Mouse (Mus musculus): ENCODE measurements around the gene Tango6. TPM values are rescaled to one million over a fixed set of nuclear protein-coding genes. Genes with fewer than 3 reads are reported as not detected.

Tango6 gene
- total RNA-seq, 2 experiments from 2014 or later: 5.7 to 8.0 TPM

DNA sequence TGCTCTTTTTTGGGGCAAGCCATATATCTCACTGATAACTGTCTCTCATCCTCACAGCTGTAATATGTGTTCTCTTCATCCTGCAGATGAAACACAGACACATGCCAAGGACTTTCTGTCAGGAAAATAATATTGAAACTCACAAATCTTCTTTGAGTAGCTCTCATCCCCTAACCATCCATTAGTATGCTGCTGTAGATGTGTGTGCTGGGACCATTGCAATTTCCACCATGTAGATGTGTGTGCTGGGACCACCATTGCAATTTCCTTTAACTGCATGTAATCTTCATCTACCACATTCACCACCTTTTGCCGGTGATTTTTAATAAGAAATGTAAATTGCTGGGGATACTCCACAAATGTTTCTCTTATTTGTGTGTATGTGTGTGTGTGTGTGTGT lies 60.5 kb downstream of the Tango6 start:
- no peak for ATAC-seq (replicated peaks; ENCODE audit: poor library complexity)

- ATAC-seq (replicated peaks; ENCODE audit: poor library complexity): no peak
Measured at GRCm38 (mm10) chr8:106753436-106753835, 70.6 kb downstream of the Tango6 start.

GRCm38 (mm10) chr8:106761317-106761716 lies 78.4 kb downstream of the Tango6 start:
- ATAC-seq (replicated peaks; ENCODE audit: poor library complexity): no peak

- peak; percentile 85 for ATAC-seq (replicated peaks; ENCODE audit: poor library complexity)
Measured at GRCm38 (mm10) chr8:106761867-106762523, 79.1 kb downstream of the Tango6 start.

GRCm38 (mm10) chr8:106764529-106764928 lies 81.7 kb downstream of the Tango6 start:
- no peak for ATAC-seq (replicated peaks; ENCODE audit: poor library complexity)

- ATAC-seq (replicated peaks; ENCODE audit: poor library complexity): no peak
Measured at GRCm38 (mm10) chr8:106765570-106765969, 82.7 kb downstream of the Tango6 start.

DNA sequence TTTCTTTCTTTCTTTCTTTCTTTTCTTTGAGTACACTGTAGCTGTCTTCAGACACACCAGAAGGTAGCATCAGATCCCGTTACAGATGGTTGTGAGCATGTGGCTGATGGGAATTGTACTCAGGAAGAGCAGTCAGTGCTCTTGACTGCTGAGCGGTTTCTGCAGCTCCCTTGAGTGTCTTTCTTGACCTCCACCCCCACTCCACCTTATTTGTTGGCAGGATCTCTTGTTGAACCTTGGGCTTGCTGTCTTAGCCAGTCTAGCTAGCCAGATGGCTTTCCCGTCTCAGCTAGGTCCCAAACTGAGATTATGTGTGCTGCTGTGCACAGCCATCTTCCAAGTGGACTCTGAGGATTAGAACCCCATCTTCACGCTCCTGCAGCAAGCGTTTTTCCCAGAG lies 83.9 kb downstream of the Tango6 start:
- ATAC-seq (replicated peaks; ENCODE audit: poor library complexity): no peak

- ATAC-seq (replicated peaks; ENCODE audit: poor library complexity): peak; percentile 91
Measured at GRCm38 (mm10) chr8:106769147-106769805, 86.4 kb downstream of the Tango6 start.

DNA sequence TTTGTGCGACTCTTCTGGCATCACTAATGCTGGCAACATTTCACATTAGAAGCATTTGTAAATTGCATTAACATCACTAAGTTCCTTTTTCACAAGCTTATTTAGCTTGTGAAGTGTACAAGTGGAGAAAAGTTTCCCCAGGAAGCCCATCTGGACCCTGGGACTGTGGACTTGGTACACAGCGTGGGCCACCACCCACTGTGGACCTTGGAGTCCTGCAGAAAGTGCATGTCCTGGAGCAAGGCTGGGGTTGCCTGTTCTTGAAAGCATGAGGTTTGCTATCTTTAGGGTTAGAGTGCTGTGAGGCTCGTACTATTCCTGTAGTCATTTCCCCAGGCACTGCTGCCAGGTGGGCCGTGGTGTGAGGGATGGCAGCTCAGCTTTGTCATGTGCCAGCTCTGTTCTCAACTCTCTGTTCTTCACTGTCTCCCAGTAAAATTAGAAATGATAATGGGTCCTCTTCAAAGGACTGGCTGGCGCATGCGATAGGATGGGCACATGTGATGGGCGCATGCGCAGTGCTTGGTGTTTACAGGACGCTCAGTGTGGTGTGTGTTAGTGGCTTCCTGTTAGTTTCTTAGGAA lies 87.8 kb downstream of the Tango6 start:
- no peak for ATAC-seq (replicated peaks; ENCODE audit: poor library complexity)

DNA sequence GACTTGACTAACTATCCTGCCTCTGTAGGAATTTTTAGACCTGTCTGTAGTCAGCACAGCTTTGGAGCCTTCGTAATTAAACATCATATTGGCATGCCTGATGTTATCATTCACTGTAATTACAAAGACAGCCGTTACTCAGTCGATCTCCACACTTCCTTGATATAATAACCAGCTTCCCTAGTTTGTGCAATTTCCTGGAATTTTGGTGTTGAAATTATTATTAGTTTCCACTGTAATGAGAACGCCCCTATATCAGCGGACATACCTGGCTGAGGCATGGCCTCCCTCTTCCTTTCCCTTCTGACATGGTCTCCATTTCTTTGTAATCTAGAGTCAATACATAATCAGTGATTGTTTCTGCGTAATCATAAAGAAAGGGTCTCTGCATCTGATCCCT lies 89.2 kb downstream of the Tango6 start:
- no peak for ATAC-seq (replicated peaks; ENCODE audit: poor library complexity)

- no peak for ATAC-seq (replicated peaks; ENCODE audit: poor library complexity)
Measured at GRCm38 (mm10) chr8:106772501-106772900, 89.6 kb downstream of the Tango6 start.

DNA sequence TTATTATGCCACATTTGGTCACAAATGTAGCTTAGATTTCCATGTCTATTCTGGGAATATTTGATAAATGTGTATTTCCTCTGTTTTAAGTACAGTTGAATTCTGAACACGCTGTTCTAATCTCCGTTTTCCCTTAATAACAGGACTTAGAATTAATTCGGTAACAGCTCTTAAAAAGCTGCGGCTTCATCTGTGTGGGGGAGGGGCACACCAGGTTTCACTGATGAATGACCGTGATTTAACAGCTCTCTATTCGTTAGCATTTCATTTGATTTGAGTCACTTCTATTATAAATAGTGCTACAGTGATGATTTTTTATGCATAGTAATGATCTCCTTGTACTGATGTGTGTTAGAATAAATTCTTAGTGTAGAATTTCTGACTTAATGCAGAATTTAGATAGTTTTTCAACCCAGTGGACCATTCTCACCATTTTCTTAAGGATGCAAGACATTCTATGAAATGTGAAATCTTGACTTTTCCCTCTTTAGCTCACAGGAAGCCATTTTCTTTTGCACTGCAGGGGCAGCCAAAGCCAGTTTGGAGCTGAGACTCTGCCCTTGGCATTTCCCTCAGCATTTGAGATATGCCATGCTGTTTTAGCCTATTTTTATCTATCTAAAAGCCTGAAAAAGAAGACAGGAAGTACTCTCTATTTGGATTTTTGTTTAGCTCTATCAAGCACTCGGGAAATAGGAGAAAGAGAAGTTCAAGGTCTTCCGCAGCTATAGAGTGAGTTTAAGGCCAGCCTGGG lies 91.9 kb downstream of the Tango6 start:
- ATAC-seq (replicated peaks; ENCODE audit: poor library complexity): no peak

DNA sequence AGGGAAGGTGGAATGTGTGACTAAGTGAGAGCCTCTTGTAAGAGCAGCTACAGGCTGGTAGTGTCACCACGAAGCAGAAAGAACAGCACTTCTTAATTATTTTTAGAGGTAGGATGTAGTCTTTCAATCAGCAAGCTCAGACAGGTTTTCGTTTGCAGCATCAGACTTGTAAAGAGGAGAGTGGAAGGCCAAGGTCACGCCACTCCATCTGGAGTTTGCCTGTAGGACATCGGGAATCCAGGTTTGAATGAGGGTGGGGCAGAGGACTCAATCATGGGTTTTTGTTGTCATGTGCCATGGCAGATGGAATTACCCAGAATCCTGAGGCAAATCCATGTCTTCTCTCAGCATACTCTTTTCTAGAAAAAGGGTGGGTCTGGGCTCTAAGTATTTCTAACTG lies 106.8 kb downstream of the Tango6 start:
- ATAC-seq (replicated peaks; ENCODE audit: poor library complexity): no peak

DNA sequence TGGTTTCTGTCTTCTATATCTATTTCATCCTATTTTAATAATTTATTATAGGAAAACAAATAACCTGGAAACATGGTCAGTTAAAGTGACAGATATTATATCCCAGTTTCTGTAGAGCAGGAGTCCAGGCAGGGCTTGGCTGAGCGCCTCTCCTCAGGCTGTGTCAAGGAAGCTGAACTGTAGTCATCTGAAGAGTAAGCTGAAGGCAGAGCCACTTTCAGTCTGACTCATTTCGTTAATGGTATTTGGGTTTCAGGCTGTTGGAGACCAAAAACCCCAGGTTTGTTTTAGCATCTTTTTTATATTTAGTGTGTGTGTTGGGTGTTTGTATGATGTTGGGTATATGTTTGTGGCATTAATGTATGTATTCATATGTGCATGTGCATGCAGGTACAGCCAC lies 112.0 kb downstream of the Tango6 start:
- no peak for ATAC-seq (replicated peaks; ENCODE audit: poor library complexity)

DNA sequence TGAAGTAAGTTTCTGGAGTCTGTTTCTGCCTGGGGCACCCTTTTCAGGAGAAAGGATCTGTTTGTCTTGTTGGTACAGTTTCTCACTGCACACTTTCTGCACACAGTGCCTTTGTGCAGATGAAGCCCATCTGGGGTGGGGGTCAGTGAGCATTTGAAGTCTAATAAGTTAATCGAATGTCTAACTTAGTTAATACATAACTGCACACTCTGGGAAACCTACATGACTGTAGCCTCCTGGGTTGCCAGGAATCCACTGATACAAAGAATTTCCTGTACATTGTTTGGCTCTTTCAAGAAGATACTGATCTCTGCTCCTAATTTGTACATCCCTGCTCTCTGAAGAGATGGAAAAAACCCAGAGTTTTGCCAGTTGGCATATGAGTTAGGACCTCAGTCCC lies 117.0 kb downstream of the Tango6 start:
- no peak for ATAC-seq (replicated peaks; ENCODE audit: poor library complexity)

DNA sequence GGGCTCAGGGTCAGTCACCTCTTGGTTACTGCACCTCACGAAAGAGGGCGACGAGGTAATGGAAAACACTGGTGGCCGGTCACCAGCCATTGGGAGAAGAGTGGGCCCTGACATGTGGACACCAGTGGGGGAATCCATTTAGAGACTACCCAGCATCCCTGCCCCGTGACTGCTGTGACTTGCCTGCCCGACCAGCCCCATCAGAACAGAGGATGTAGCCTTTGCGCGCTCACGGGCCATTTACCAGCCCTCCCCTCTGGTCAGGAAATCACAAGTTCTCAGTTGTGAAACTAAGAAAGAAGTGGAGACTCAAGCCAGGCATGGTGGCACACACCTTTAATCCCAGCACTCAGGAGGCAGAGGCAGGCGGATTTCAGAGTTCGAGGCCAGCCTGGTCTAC lies 118.4 kb downstream of the Tango6 start:
- no peak for ATAC-seq (replicated peaks; ENCODE audit: poor library complexity)

DNA sequence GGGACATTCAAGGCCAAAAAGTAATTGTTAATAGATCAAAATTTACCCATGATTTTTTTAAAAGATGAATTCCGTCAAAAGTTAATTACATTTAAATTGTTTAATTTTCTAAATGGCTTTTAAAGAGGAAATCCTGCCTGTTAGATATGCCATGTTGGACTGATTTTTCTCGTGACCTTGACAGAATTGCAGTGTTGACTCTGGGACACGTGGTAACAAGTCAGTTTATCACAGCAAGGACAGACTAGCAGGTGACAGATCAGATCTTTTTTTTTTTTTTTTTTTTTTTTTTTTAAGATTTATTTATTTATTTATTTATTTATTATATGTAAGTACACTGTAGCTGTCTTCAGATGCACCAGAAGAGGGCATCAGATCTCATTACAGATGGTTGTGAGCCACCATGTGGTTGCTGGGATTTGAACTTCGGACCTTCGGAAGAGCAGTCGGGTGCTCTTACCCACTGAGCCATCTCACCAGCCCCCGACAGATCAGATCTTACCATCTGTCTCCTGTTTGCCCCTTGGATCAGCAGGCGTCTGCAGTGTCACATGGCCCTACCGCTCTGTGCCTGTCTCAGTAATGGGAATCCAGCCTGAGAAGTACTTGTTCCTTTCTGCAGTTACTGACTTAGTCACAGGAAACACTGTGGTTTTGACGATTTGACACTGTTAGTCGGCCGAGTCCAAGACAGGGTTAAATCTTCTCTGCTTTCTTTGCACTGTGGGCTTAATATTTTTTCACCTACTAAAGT lies 119.7 kb downstream of the Tango6 start:
- ATAC-seq (replicated peaks; ENCODE audit: poor library complexity): peak; percentile 76

DNA sequence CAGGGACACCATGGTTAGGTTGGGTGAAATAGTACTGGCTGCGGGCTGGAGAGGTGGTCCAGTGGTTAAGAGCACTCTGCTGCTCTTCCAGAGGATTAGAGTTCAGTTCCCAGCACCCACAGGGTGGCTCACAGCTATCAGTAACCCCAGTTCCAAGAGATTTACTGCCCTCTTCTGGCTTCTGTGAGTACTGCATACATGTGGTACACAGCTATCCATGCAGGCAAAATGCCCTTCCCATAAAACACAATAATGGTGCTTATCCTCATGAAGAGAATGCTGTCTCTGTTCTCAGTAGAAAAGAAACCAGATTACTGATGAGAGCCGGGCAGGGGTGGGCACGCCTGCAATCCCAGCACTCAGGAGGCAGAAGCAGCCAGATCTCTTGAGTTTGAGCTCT lies 123.0 kb downstream of the Tango6 start:
- ATAC-seq (replicated peaks; ENCODE audit: poor library complexity): no peak

DNA sequence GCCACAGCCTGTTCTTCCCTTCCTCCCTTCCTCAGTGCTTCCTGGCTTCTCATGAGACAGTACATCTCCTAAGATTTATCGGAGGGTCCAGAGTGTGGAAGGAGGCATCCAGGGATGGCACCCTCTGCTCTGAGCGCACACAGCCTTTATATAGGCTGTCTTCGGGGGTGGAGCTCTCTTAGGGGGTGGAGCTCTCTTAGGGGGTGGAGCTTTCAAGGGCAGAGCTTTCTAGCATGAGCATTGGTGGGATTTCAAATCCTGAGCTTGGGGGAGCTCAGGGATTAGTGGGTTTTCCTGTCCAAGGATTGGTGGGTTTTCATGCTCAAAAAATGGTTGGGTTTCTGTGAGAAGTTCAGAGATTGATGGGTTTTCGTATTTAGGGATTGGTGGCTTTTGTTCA lies 124.6 kb downstream of the Tango6 start:
- no peak for ATAC-seq (replicated peaks; ENCODE audit: poor library complexity)

DNA sequence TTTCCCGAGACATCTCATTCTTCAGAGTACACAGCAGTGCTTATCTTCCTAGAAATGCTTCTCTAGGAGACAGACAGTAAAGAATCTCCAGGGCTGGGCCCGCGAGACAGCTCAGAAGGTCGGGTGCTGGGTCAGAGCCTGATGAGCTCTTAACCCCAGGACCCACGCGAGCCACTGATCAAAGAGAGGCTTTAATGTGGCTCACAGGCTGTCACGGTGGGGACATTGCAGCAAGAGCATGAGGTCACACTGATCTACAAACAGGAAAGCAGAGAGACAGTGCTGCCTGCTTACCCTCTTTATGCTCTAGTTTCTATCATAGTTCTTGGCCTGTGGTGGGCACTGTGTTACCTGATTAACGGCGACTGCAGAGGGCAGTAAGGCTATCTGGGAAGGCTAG lies 126.9 kb downstream of the Tango6 start:
- no peak for ATAC-seq (replicated peaks; ENCODE audit: poor library complexity)

DNA sequence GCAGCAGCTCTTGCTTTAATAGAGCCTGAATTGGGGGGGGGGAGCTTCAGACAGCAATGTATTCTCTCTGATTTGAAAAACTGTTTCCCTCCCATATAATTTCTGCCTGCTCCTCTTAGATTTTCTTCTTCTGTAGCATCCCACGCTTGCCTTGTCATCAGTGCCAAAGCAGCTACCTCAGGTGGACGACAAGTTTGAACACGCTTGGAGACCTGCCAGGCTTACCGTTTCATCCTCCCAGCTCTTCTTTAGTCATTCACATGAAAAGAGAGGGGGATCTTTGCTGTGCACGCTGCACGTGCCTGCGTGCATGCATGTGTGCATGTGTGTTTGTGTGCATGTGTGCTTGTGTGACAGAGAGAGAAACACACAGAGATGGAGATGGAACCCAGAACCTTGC lies 127.5 kb downstream of the Tango6 start:
- no peak for ATAC-seq (replicated peaks; ENCODE audit: poor library complexity)
